Mouse (Mus musculus): ENCODE results near the gene Robo4. TPM values are rescaled to one million over a fixed set of nuclear protein-coding genes. Genes with fewer than 3 reads are reported as not detected.

Robo4 gene
- total and polyA plus RNA-seq, 3 experiments: not detected

DNA sequence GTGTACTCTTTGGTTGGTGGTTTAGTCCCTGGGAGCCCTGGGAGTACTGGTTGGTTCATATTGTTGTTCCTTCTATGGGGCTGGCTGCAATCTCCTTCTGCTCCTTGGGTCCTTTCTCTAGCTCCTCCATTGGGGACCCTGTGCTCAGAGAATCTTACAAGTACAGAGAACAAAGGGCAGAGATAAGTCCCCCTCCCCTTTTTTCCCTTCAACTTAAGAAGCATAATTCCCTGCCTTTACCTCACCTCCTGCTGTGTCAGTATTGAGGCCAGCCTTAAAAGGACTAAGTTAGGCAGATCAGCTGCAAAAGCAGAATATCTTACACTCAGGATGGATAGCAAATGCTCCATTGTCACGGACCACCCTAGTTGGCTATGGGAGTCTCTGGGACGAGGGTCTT lies 9.6 kb upstream of the Robo4 start:
- no peaks in the 10 kb centered on the region for H3K9me3 ChIP-seq (replicated peaks; ENCODE audit: insufficient read depth, low read length)
- no peak for DNase-seq (ENCODE audit: low read depth, low spot score)
- H3K27ac ChIP-seq (ENCODE audit: control insufficient read depth, low read depth, low read length): no peak overlapping the region
- no peaks in the 10 kb centered on the region for H3K36me3 ChIP-seq (ENCODE audit: control insufficient read depth in 1 of 2, insufficient read depth in 2 of 2, low read length in 2 of 2)
- H3K9ac ChIP-seq (ENCODE audit: control insufficient read depth, low read depth, low read length, poor library complexity, severe bottlenecking): no peak overlapping the region
- no peaks in the 10 kb centered on the region for H3K79me2 ChIP-seq (ENCODE audit: control insufficient read depth, insufficient read depth, low read length, poor library complexity)
- no peaks in the 10 kb centered on the region for H3K4me1 ChIP-seq (ENCODE audit: control insufficient read depth in 1 of 2, insufficient read depth in 2 of 2, low read length in 2 of 2)
- peaks cover 0 to 8% of the 10 kb centered on the region in 2 experiments for H3K27me3 ChIP-seq (ENCODE audit: control insufficient read depth in 1 of 2, insufficient read depth in 2 of 2, low read length in 2 of 2)
- no peak for TF ChIP-seq E2F4 (IDR thresholded peaks at IDR 0.05; ENCODE audit: borderline replicate concordance, low read depth, low read length)
- no peak for TF ChIP-seq SIN3A (IDR thresholded peaks at IDR 0.05; ENCODE audit: low read length)
- no peak for TF ChIP-seq CTCF (IDR thresholded peaks at IDR 0.05 in 2 of 3, conservative IDR thresholded peaks at IDR 0.05 in 1 of 3; ENCODE audit: control insufficient read depth in 1 of 3, insufficient read depth in 1 of 3, low read depth in 2 of 3, low read length in 3 of 3, poor library complexity in 1 of 3, severe bottlenecking in 1 of 3)
- no peak for TF ChIP-seq MXI1 (IDR thresholded peaks at IDR 0.05; ENCODE audit: low read depth, low read length)
- no peak for TF ChIP-seq ZC3H11A (IDR thresholded peaks at IDR 0.05; ENCODE audit: low read depth, low read length)
- no peak overlapping the region for H3K4me3 ChIP-seq (ENCODE audit: control insufficient read depth in 1 of 2, insufficient read depth in 1 of 2, low read depth in 2 of 2, low read length in 2 of 2)

- no peak for DNase-seq (ENCODE audit: low read depth, low spot score)
- TF ChIP-seq UBTF (IDR thresholded peaks at IDR 0.05; ENCODE audit: borderline replicate concordance, insufficient read depth, low read depth, low read length) (no peak), MAZ (IDR thresholded peaks at IDR 0.05; ENCODE audit: low read depth, low read length) (no peak), NRF1 (IDR thresholded peaks at IDR 0.05; ENCODE audit: insufficient read depth, low read depth, low read length, poor library complexity, severe bottlenecking) (no peak), MEF2A (IDR thresholded peaks at IDR 0.05; ENCODE audit: extremely low read depth, insufficient replicate concordance, low read depth, low read length, poor library complexity, severe bottlenecking) (no peak), KAT2A (conservative IDR thresholded peaks at IDR 0.05; ENCODE audit: low read depth, low read length) (no peak)
- no peaks in the 10 kb centered on the region for H3K9me3 ChIP-seq (replicated peaks; ENCODE audit: insufficient read depth, low read length)
- peaks cover 2 to 10% of the 10 kb centered on the region in 2 experiments for H3K27me3 ChIP-seq (ENCODE audit: control insufficient read depth in 1 of 2, insufficient read depth in 2 of 2, low read length in 2 of 2)
- H3K36me3 ChIP-seq (ENCODE audit: control insufficient read depth in 1 of 2, insufficient read depth in 2 of 2, low read length in 2 of 2): no peaks in the 10 kb centered on the region
- H3K4me3 ChIP-seq (ENCODE audit: control insufficient read depth in 1 of 2, insufficient read depth in 1 of 2, low read depth in 2 of 2, low read length in 2 of 2): no peak overlapping the region
- no peak overlapping the region for H3K27ac ChIP-seq (ENCODE audit: control insufficient read depth, low read depth, low read length)
- H3K4me1 ChIP-seq (ENCODE audit: control insufficient read depth in 1 of 2, insufficient read depth in 2 of 2, low read length in 2 of 2): no peaks in the 10 kb centered on the region
- H3K9ac ChIP-seq (ENCODE audit: control insufficient read depth, low read depth, low read length, poor library complexity, severe bottlenecking): no peak overlapping the region
- no peaks in the 10 kb centered on the region for H3K79me2 ChIP-seq (ENCODE audit: control insufficient read depth, insufficient read depth, low read length, poor library complexity)
Observed at GRCm38 (mm10) chr9:37393482-37394131, 8.1 kb upstream of the Robo4 start.

- Histone ChIP-seq H3K79me2 (ENCODE audit: control insufficient read depth, insufficient read depth, low read length, poor library complexity) (no peaks in the 10 kb centered on the region), H3K4me1 (ENCODE audit: control insufficient read depth in 1 of 2, insufficient read depth in 2 of 2, low read length in 2 of 2) (no peaks in the 10 kb centered on the region), H3K4me3 (ENCODE audit: control insufficient read depth in 1 of 2, insufficient read depth in 1 of 2, low read depth in 2 of 2, low read length in 2 of 2) (no peak overlapping the region), H3K36me3 (ENCODE audit: control insufficient read depth in 1 of 2, insufficient read depth in 2 of 2, low read length in 2 of 2) (no peaks in the 10 kb centered on the region), H3K9me3 (replicated peaks; ENCODE audit: insufficient read depth, low read length) (no peaks in the 10 kb centered on the region), H3K27ac (ENCODE audit: control insufficient read depth, low read depth, low read length) (no peak overlapping the region), H3K27me3 (ENCODE audit: control insufficient read depth in 1 of 2, insufficient read depth in 2 of 2, low read length in 2 of 2) (peaks cover 4 to 15% of the 10 kb centered on the region in 2 experiments), H3K9ac (ENCODE audit: control insufficient read depth, low read depth, low read length, poor library complexity, severe bottlenecking) (no peak overlapping the region)
- TF ChIP-seq TBP (IDR thresholded peaks at IDR 0.05; ENCODE audit: low read depth, low read length) (no peak), MAFK (IDR thresholded peaks at IDR 0.05; ENCODE audit: borderline replicate concordance, low read depth, low read length) (no peak), ZKSCAN1 (IDR thresholded peaks at IDR 0.05; ENCODE audit: low read depth, low read length) (no peak), RCOR1 (IDR thresholded peaks at IDR 0.05; ENCODE audit: low read depth, low read length) (no peak), UBTF (IDR thresholded peaks at IDR 0.05; ENCODE audit: borderline replicate concordance, insufficient read depth, low read depth, low read length) (no peak)
- no peak for DNase-seq (ENCODE audit: low read depth, low spot score)
Observed at GRCm38 (mm10) chr9:37400585-37400984, 1.1 kb upstream of the Robo4 start.

Data from MEL (cell line).